ENCODE assay signal across 8 mouse cellular contexts in genomic region chr9:88522569-88523334, GRCm38 (mm10). TPM values are rescaled to one million over a fixed set of nuclear protein-coding genes. Genes with fewer than 3 reads are reported as not detected.
DNase-seq lines count a peak whose midpoint lies in the region; ATAC-seq and TF ChIP-seq lines count a peak whose summit lies in the region.

No protein-coding gene starts in this region.

- peak; percentile 91 for ATAC-seq in erythroblast, adult 5-6 weeks (replicated peaks; ENCODE audit: low FRiP score, poor library complexity, severe bottlenecking)
- peak; percentile 89 for ATAC-seq in heart, embryonic 11.5 days (replicated peaks; ENCODE audit: insufficient number of reproducible peaks, low FRiP score, low TSS enrichment)
- peak; percentile 92 for ATAC-seq in kidney, embryonic 16.5 days (ENCODE audit: low FRiP score, low TSS enrichment)

- peak; percentile 97 to 98 for DNase-seq in B cell, adult 2 months
- DNase-seq in brain, adult 2 months (ENCODE audit: low read depth, low spot score), result peak; percentile 98
- peak; percentile 86 for DNase-seq in liver, adult 2 months (ENCODE audit: extremely low read depth, low read depth, low spot score)
- DNase-seq in splenic B cell, adult 2 months (ENCODE audit: low read depth, low spot score), result peak; percentile 98

- H3K36me3 ChIP-seq in heart, embryonic 11.5 days (ENCODE audit: control insufficient read depth, insufficient read depth, low read length), result peaks cover 8% of the 10 kb centered on the region
- peaks cover 15% of the 10 kb centered on the region for H3K36me3 ChIP-seq in kidney, embryonic 16.5 days (ENCODE audit: insufficient read depth, low read length)
- H3K36me3 ChIP-seq in liver, adult 2 months (ENCODE audit: control insufficient read depth, insufficient read depth, low read length), result peaks cover 13% of the 10 kb centered on the region
- H3K36me3 ChIP-seq in myocyte (ENCODE audit: control insufficient read depth, insufficient read depth), result peaks cover 10% of the 10 kb centered on the region
- peaks cover 2% of the 10 kb centered on the region; the same call in 1 of the 2 replicates for H3K36me3 ChIP-seq in splenic B cell, adult 2 months (ENCODE audit: control insufficient read depth, insufficient read depth, low read length, poor library complexity, severe bottlenecking)

- H3K4me1 ChIP-seq in heart, embryonic 11.5 days (ENCODE audit: control insufficient read depth, insufficient read depth, low read length), result peaks cover 11% of the 10 kb centered on the region
- H3K4me1 ChIP-seq in kidney, embryonic 16.5 days (ENCODE audit: insufficient read depth, low read length), result peaks cover 15% of the 10 kb centered on the region
- H3K4me1 ChIP-seq in liver, adult 2 months (ENCODE audit: control insufficient read depth, insufficient read depth, low read length), result peaks cover 4% of the 10 kb centered on the region; the same call in 1 of the 2 replicates

- TF ChIP-seq POLR2A in liver, adult 2 months (IDR thresholded peaks at IDR 0.05; ENCODE audit: extremely low read depth, insufficient read depth, low read length), result peak; percentile 56; the same call in 1 of the 2 replicates
- TF ChIP-seq POLR2A in myocyte (IDR thresholded peaks at IDR 0.05; ENCODE audit: insufficient read length, low read depth), result peak; percentile 78

- WGBS in heart, embryonic 11.5 days (ENCODE audit: insufficient replicate concordance), result 1% methylated on average over 69 of the region's 69 CpGs
- under 1% methylated on average over 69 of the region's 69 CpGs for WGBS in kidney, embryonic 16.5 days
- under 1% methylated on average over 69 of the region's 69 CpGs for WGBS in liver, adult 2 months

- no peaks in the 10 kb centered on the region for H3K27me3 ChIP-seq in heart, embryonic 11.5 days (ENCODE audit: control insufficient read depth, insufficient read depth, low read length)
- H3K27me3 ChIP-seq in kidney, embryonic 16.5 days (ENCODE audit: insufficient read depth, low read length), result no peaks in the 10 kb centered on the region
- no peaks in the 10 kb centered on the region for H3K27me3 ChIP-seq in liver, adult 2 months (ENCODE audit: control insufficient read depth, insufficient read depth, low read length)
- no peaks in the 10 kb centered on the region for H3K27me3 ChIP-seq in myocyte (ENCODE audit: control insufficient read depth, insufficient read depth, insufficient read length)
- H3K27me3 ChIP-seq in splenic B cell, adult 2 months (ENCODE audit: control insufficient read depth, insufficient read depth, low read length, poor library complexity, severe bottlenecking), result no peaks in the 10 kb centered on the region

- H3K9me3 ChIP-seq in heart, embryonic 11.5 days (replicated peaks; ENCODE audit: control insufficient read depth, low read length), result no peaks in the 10 kb centered on the region
- H3K9me3 ChIP-seq in kidney, embryonic 16.5 days (ENCODE audit: low read length), result no peaks in the 10 kb centered on the region

- H3K4me2 ChIP-seq in heart, embryonic 11.5 days, result peak overlapping the region; percentile 94
- peak overlapping the region; percentile 88 for H3K4me2 ChIP-seq in kidney, embryonic 16.5 days (replicated peaks; ENCODE audit: low read depth, low read length)
- H3K4me2 ChIP-seq in myocyte (ENCODE audit: low read depth), result peak overlapping the region; percentile 94

- H3K79me2 ChIP-seq in liver, adult 2 months (ENCODE audit: control insufficient read depth, insufficient read depth, low read length), result no peaks in the 10 kb centered on the region
- H3K79me2 ChIP-seq in myocyte (ENCODE audit: control insufficient read depth, insufficient read depth), result peaks cover 16% of the 10 kb centered on the region

- H3K4me3 ChIP-seq in heart, embryonic 11.5 days (ENCODE audit: low read depth, low read length), result peak overlapping the region; percentile 60
- peak overlapping the region; percentile 76 for H3K4me3 ChIP-seq in kidney, embryonic 16.5 days (ENCODE audit: low read length)
- H3K4me3 ChIP-seq in liver, adult 2 months (ENCODE audit: insufficient read depth, low read depth, low read length), result peak overlapping the region; percentile 73
- H3K4me3 ChIP-seq in myocyte, result peak overlapping the region; percentile 77

- peak overlapping the region; percentile 74 for H3K27ac ChIP-seq in heart, embryonic 11.5 days (ENCODE audit: low read depth, low read length)
- peak overlapping the region; percentile 88 for H3K27ac ChIP-seq in kidney, embryonic 16.5 days (ENCODE audit: low read length)
- H3K27ac ChIP-seq in liver, adult 2 months (replicated peaks; ENCODE audit: insufficient read depth, low read depth, low read length), result peak overlapping the region; percentile 84

- peak overlapping the region; percentile 86 for H3ac ChIP-seq in myocyte (ENCODE audit: control insufficient read depth, insufficient read length)

- TF ChIP-seq CTCF in liver, adult 2 months (IDR thresholded peaks at IDR 0.05; ENCODE audit: low read depth, low read length), result peak; percentile 59

- H3K9ac ChIP-seq in heart, embryonic 11.5 days (ENCODE audit: low read depth, low read length), result peak overlapping the region; percentile 89
- peak overlapping the region; percentile 93 for H3K9ac ChIP-seq in kidney, embryonic 16.5 days (replicated peaks; ENCODE audit: low read length)
- H3K9ac ChIP-seq in liver, adult 2 months (ENCODE audit: low read depth, low read length), result peak overlapping the region; percentile 94

TF ChIP-seq in myocyte, 11 proteins besides CTCF, POLR2A, EP300 and RAD21:
- TF ChIP-seq POLR2AphosphoS2 (IDR thresholded peaks at IDR 0.05; ENCODE audit: insufficient read length, low read depth) (peak; percentile 92), MAX (IDR thresholded peaks at IDR 0.05; ENCODE audit: low read depth) (no peak), USF1 (IDR thresholded peaks at IDR 0.05; ENCODE audit: low read depth) (no peak), MYOD1 (IDR thresholded peaks at IDR 0.05; ENCODE audit: control insufficient read depth in 1 of 3, insufficient read length in 2 of 3, low read depth in 2 of 3) (peak in 1 of 3 experiments; percentile 57), E2F4 (IDR thresholded peaks at IDR 0.05; ENCODE audit: insufficient read depth) (peak; percentile 85), SRF (IDR thresholded peaks at IDR 0.05; ENCODE audit: control insufficient read depth, insufficient read length, low read depth) (peak; percentile 30), MYOG (IDR thresholded peaks at IDR 0.05; ENCODE audit: control insufficient read depth in 1 of 3, insufficient read depth in 1 of 3, insufficient read length in 2 of 3, low read depth in 2 of 3) (peak in 1 of 3 experiments; percentile 18), TCF3 (IDR thresholded peaks at IDR 0.05; ENCODE audit: insufficient read length, low read depth) (no peak), CEBPB (IDR thresholded peaks at IDR 0.05; ENCODE audit: insufficient read depth, poor library complexity, severe bottlenecking) (no peak)

RNA-seq across cellular contexts. Expression of gene Zfp949, which starts 25.1 kb away (rescaled TPM):
- total RNA-seq in erythroblast, adult 5-6 weeks (2015; ENCODE audit: low replicate concordance), result 46.2 and 62.8 TPM in 2 replicates
- total RNA-seq in erythroblast, adult 5-6 weeks (2017; ENCODE audit: low replicate concordance), result 79.1 and 99.0 TPM in 2 replicates
- 5.9 and 7.8 TPM in 2 replicates for polyA plus RNA-seq in heart, embryonic 11.5 days (2014; fragmentation: Nextera tagmentation; extraction: Ambion mirVana)
- 11.8 and 13.9 TPM in 2 replicates for polyA plus RNA-seq in kidney, embryonic 16.5 days (2015; fragmentation: Nextera tagmentation; extraction: Ambion mirVana)
- 7.7 and 9.0 TPM in 2 replicates for total RNA-seq in liver, adult 2 months (2014; rRNA removed)
- polyA plus RNA-seq in liver, adult 2 months (2012; rRNA removed), result 1.7 and 2.4 TPM in 2 replicates
- polyA plus RNA-seq in myocyte (2012; fragmentation: generic; extraction: Trizol), result 3.7 TPM

RNA-seq across cellular contexts. Expression of gene Syncrip, which starts 40.4 kb away (rescaled TPM):
- 50.6 and 51.7 TPM in 2 replicates for total RNA-seq in erythroblast, adult 5-6 weeks (2015; ENCODE audit: low replicate concordance)
- total RNA-seq in erythroblast, adult 5-6 weeks (2017; ENCODE audit: low replicate concordance), result 36.5 and 38.8 TPM in 2 replicates
- polyA plus RNA-seq in heart, embryonic 11.5 days (2014; fragmentation: Nextera tagmentation; extraction: Ambion mirVana), result 65.3 and 70.1 TPM in 2 replicates
- polyA plus RNA-seq in kidney, embryonic 16.5 days (2015; fragmentation: Nextera tagmentation; extraction: Ambion mirVana), result 91.9 and 99.8 TPM in 2 replicates
- total RNA-seq in liver, adult 2 months (2014; rRNA removed), result 21.0 and 21.3 TPM in 2 replicates
- polyA plus RNA-seq in liver, adult 2 months (2012; rRNA removed), result 2.1 and 2.3 TPM in 2 replicates
- 41.8 TPM for polyA plus RNA-seq in myocyte (2012; fragmentation: generic; extraction: Trizol)

RNA-seq across cellular contexts. Expression of gene Trim43a, which starts 57.9 kb away (rescaled TPM):
- total RNA-seq in erythroblast, adult 5-6 weeks (2015; ENCODE audit: low replicate concordance), result not detected in 2 replicates
- total RNA-seq in erythroblast, adult 5-6 weeks (2017; ENCODE audit: low replicate concordance), result not detected in 2 replicates
- 0.26 TPM in 1 of 2 replicates, not detected in the other for polyA plus RNA-seq in heart, embryonic 11.5 days (2014; fragmentation: Nextera tagmentation; extraction: Ambion mirVana)
- 0.07 and 0.09 TPM in 2 replicates for polyA plus RNA-seq in kidney, embryonic 16.5 days (2015; fragmentation: Nextera tagmentation; extraction: Ambion mirVana)
- total RNA-seq in liver, adult 2 months (2014; rRNA removed), result 0.09 TPM in 1 of 2 replicates, not detected in the other
- polyA plus RNA-seq in liver, adult 2 months (2012; rRNA removed), result not detected in 2 replicates
- not detected for polyA plus RNA-seq in myocyte (2012; fragmentation: generic; extraction: Trizol)

Comparison
In these comparisons a context has a peak if more than half of its experiments do, and no peak if none do; other contexts are left out.
1. Peak in every context shown above with its lines: DNase-seq, ATAC-seq, H3K4me3 ChIP-seq and H3K27ac ChIP-seq.
2. RNA of gene Syncrip, which starts 40.4 kb away (polyA plus RNA-seq): 91.9 to 99.8 TPM in kidney, embryonic 16.5 days, 65.3 to 70.1 TPM in heart, embryonic 11.5 days and 41.8 TPM in myocyte (single experiment); 2.1 to 2.3 TPM in liver, adult 2 months; every median in the first group is over 10 times any median in the second.